Mouse (Mus musculus): Measurements from ENCODE around the gene Arhgap9.

DNA sequence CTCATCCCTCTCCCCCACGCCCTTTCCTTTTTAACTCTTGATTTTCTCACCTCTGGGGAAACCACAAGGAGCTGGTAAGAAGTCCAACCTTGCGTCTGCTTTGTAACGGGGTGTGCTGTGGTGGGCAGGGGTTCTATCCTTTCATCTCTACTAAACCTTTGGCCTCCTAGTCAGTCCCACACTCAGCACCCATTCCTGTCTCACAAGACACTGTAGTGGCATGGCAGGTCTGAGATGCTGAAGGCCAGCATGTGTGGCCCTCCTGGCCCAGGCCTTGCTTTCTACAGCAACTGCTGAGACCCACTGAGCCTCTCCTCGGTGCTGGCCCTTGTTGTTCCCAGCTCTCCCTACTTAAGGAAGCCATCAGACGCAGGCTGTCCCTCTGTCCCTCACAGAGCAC is 49.4 kb upstream of the Arhgap9 start:
- TF ChIP-seq CTCF (IDR thresholded peaks at IDR 0.05; ENCODE audit: control insufficient read depth, insufficient read depth, insufficient read length) (no peak), MYOD1 (IDR thresholded peaks at IDR 0.05; ENCODE audit: control insufficient read depth, insufficient read length, low read depth) (no peak), MAX (IDR thresholded peaks at IDR 0.05) (no peak), FOSL1 (IDR thresholded peaks at IDR 0.05; ENCODE audit: insufficient read depth, low read length, poor library complexity, severe bottlenecking) (no peak), USF1 (IDR thresholded peaks at IDR 0.05; ENCODE audit: low read depth) (no peak)

All from C2C12 (cell line).